Mouse (Mus musculus) fibroblast of lung, adult 2 months (primary cell): ENCODE data around the gene Caskin1.
A peak's percentile ranks its signal among the peaks of the same experiment; 100 is the strongest.
"Not testable (repeated sequence)": the region's sequence is repeated elsewhere in the genome, so short reads cannot be mapped to it uniquely, and the experiment has no call there.

Source experiments
- DNase-seq: peaks from one replicate; pipeline ENCODE4 v3.0.0-alpha.2; 2011; ENCODE audit warnings: low read depth

The Caskin1 gene

GRCm38 (mm10) chr17:24488186-24488661 lies at the start of gene Caskin1:
Gene Caskin1 (plus strand): TSS chr17:24488601.
- no peak for DNase-seq

- DNase-seq = no peak
Measured at GRCm38 (mm10) chr17:24440377-24440776, 48.0 kb upstream of the Caskin1 start.

DNA sequence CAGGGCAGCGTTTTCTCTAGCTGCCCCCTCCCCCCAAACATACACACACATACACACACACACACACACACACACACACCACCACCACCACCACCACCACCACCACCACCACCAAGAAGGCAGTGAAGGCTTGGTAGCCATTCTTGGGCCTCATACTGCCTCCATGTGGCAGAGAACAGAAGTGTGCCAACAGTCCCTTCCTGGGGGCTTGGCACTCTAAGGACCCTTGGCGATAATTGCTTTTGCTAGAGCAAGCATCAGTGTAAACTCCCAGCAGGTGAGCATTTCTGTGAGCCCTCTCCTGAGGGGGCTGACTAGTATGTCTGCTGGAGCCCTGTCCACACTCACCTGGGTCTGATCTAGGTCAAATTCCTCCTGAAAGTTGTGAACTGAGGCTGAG lies 47.3 kb upstream of the Caskin1 start:
- DNase-seq = no peak

- DNase-seq = no peak
Measured at GRCm38 (mm10) chr17:24442107-24442506, 46.3 kb upstream of the Caskin1 start.

GRCm38 (mm10) chr17:24442632-24443155 lies 45.7 kb upstream of the Caskin1 start, which contains the start of gene Dnase1l2:
Gene Dnase1l2 (minus strand): TSS chr17:24443105.
- DNase-seq = no peak

GRCm38 (mm10) chr17:24443409-24443808 lies 45.0 kb upstream of the Caskin1 start:
- DNase-seq = no peak

- DNase-seq = no peak
Measured at GRCm38 (mm10) chr17:24446590-24446989, 41.8 kb upstream of the Caskin1 start.

DNA sequence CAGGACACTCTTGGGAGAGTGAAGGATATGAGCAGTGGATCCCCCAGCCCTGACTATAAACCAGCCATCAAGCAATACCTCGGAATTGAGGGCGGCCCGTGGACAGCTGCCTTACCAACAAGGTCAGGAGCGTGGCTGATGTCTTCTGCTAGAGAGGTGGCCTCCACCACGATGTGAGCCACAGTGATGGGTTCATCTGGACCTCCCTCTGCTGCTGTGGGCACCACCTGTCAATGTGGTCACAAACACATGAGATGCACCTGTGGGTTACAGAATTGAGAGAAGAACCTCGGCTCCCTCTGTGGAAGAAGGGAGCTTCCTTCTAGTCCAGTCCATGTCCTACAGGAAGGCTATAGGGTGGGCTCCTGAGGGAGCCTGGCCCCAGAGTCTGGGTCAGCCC lies 38.9 kb upstream of the Caskin1 start:
- no peak for DNase-seq

GRCm38 (mm10) chr17:24451220-24451619 lies 37.2 kb upstream of the Caskin1 start:
- DNase-seq = no peak

DNA sequence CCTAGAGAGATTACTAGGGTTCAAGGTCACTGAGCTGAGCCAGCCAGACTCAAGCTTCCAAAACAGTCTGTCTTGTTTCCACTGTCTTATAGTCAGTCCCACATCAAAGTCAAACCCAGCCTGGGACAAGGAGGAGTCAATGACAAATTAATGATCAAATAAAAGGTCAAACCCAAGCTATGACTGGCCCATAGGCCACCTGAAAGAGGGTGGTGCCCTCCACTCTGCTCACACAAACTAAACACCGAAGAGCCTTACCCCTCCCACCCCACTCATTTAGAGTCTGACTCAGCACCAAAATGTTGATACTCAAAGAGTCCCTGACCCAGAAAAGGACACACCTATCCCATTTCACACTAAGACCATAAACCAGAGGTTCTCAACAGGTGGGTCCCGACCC lies 35.0 kb upstream of the Caskin1 start:
- no peak for DNase-seq

DNA sequence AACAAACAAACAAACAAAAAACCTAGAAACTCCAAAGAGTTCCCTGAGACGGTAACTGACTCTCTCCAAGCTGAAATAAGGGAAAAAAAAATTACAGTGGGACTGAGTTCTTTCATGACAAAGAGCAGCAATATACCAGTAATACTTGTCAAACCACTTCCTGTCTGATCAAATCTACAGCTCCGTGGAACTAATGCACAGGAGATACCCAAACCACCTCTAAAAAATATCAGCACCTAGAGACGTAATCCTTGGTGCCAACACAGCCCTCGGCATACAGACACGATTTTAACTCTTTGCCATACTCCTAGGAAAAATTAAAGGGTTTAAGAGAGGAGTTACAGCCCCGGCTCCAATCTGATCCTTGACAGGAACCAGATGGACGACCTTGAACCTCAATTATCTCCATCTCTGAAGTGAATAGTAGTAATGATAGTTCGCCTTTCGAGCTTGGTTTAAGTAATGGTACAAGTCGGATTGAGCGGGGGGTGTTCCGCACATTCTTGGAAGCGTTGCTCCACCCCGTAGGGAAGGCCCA lies 34.1 kb upstream of the Caskin1 start:
- DNase-seq = no peak

DNA sequence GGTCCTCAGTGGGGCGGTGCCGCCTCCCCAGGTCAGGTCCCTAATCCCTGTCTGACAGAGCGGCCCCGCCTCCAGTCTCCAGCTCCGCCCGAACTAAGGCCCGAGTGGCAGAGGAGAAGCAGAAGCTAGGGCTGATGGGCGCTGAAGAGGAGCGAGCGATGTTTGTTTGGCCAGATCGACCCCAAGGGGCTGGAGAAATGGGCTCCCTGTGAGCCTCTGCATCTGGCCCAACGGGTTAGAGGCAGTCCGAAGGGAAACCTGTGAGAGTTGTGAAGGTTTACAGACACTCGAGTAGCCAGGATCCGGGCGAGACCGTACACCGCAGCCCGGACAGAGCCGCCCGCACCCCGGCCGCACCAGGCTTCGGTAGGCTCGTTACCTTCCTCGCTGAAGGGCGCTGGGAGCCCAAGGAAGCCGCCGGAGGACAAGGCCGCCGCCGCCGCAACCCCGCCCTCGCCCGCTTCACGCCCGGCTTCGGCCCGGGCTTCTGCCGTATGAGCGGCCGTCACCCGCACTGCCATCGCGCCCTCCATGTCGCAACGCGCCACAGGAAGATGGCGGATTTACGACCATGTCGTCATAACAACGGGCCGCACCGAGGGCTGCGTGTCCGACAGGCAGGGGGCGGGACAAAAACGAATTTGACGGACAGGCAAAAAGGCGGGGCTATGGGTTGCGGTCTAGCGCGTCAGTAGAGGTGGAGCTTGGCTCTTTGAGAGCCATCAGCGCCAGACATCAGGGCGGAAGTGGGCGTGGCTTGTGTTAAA lies 33.5 kb upstream of the Caskin1 start:
- peak; percentile 99 for DNase-seq

GRCm38 (mm10) chr17:24455523-24456206 lies 32.7 kb upstream of the Caskin1 start:
- not testable (repeated sequence) for DNase-seq

DNA sequence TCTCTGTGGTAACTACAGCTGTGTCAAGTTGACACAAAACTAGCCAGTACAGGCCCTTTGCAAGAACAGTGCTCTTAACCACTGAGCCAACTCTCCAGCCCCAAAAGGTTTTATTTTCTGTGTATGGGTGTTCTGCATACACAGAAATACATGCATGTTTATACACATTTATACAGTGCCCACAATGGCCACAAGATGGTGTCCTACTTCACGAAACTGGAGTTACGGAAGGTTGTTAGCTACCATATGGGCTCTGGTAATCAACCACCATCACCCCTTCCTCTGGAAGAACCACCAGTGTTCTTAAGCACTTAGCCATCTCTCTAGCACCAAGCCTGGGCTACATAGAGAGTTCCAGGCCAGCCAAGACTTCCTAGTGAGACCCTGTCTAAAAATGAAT lies 26.8 kb upstream of the Caskin1 start:
- no peak for DNase-seq

GRCm38 (mm10) chr17:24462932-24463331 lies 25.5 kb upstream of the Caskin1 start:
- no peak for DNase-seq

DNA sequence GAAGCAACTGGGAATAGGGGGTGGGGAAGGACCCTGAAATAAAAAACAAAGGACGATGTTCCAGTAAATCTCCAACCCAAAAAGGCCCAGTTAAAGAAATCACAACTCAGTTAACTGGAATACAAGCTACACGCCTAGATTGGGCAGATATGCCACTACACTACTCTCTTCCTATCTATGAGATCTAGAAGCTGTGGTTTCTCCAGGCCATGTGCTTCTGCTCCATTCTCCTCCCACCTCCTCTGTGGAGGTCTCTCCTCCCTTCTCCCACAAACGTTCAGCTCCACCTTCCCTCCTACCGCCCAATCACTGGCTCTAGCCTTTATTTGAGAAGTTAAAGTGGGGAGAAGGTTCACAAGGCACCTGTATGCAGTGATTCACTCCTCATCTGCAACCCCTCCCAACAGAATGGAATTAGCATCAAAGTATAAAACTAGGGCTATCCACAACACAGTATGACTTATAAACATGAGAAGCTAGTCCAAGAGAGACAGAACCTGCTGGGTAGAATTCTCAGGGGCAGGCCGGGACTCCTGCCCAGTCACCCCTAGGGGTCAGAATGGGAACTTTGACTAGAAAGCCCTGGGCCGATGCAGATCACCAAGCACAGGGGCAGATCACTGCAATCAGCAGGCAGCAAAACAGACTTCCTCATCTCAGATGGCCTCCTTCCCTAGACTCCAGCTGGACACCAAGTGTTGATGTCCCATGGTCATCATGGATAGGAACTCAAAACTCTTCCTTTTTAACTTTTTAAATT lies 24.8 kb upstream of the Caskin1 start:
- DNase-seq = no peak

GRCm38 (mm10) chr17:24468636-24469246 lies 19.7 kb upstream of the Caskin1 start:
- DNase-seq = no peak

DNA sequence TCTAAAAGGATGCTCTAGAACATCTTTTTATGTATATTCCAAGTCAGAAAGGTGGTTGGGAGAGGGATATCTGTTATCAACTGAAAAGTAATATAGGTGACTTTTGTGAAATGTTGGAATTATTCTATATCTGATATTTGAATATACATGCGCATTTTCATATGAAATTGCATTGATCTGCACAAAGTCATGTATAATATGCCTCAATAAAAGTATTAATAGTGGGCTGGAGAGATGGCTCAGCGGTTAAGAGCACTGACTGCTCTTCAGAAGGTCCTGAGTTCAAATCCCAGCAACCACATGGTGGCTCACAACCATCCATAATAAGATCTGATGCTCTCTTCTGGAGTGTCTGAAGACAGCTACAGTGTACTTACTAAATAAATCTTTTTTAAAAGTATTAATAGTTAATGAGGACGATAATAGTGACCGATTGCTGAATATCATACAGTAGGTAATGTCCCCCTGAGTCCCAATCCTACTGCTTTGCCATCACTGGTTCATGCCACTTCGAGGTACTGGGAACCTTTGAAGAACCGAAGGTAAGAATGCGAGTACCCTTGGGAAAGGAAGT lies 19.0 kb upstream of the Caskin1 start:
- DNase-seq = no peak

DNA sequence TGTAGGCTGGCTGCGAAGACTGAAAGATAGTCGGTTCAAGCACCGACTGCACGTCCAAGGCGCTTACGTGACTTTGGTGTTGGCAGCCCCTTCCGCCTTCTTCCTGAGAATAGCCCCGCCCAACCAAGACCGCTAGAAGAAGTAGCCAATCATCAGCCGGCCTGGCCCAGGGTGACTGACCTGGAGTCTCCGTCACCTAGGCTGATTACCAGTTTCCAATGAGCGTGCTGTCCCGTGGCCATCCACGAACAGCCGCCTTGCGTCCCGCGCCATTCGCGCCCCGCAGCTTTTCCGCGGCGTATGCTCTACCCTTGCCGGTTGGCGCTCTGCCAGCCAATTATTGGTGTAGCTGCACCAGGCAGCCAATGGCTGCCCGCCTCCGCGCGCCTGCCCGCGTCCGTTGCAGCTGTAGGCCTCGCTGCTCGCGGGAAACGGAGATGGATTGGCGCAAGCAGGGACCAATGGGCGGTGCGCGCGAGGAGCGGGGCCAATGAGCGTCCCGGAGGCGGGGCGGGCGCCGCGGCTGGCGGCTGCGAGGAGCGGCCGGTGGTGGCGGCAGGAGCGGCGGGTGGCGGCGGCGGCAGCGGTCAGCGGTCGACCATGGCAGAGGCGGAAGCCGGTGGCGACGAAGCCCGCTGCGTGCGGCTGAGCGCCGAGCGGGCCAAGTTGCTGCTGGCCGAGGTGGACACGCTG lies 18.3 kb upstream of the Caskin1 start, which contains the start of the genes E4f1 and Pgp:
Gene E4f1, minus strand, starts transcription at position 404 of the 693 bp plus-strand sequence.
Gene Pgp, plus strand, starts transcription at position 483 of the 693 bp plus-strand sequence.
- peak; percentile 96 for DNase-seq
